Mouse (Mus musculus) midbrain, embryonic 11.5 days (tissue): Measurements from ENCODE around the gene Ccp110. TPM values are rescaled to one million over a fixed set of nuclear protein-coding genes. Genes with fewer than 3 reads are reported as not detected.

Source experiments
- ATAC-seq: fragments of 200-750 bp; cut with Nextera tagmentation; 2 replicates; pipeline ENCODE4 v1.8.0; 2017; ENCODE audit warnings: moderate TSS enrichment, moderate library complexity; ENCODE audit not compliant: low FRiP score
- DNase-seq: peaks from one replicate; pipeline ENCODE4 v3.0.0; 2015; ENCODE audit warnings: low spot score; ENCODE audit errors: missing footprints
- H3K27ac ChIP-seq: fragments of 300-500 bp; sonication (generic); 2 replicates; pipeline ENCODE4 v1.5.1; 2014; ENCODE audit warnings: low read depth, low read length
- H3K27me3 ChIP-seq: fragments of 300-500 bp; sonication (generic); 2 replicates; pipeline ENCODE4 v1.6.1; 2014; ENCODE audit warnings: mild to moderate bottlenecking, low read length, moderate library complexity, mixed read lengths; ENCODE audit not compliant: control insufficient read depth, insufficient read depth
- H3K36me3 ChIP-seq: fragments of 300-500 bp; sonication (generic); 2 replicates; pipeline ENCODE4 v1.6.1; 2014; ENCODE audit warnings: mild to moderate bottlenecking, low read length, moderate library complexity, mixed read lengths; ENCODE audit not compliant: control insufficient read depth, insufficient read depth
- H3K4me1 ChIP-seq: fragments of 300-500 bp; sonication (generic); 2 replicates; pipeline ENCODE4 v1.6.1; 2014; ENCODE audit warnings: low read length; ENCODE audit not compliant: control insufficient read depth, insufficient read depth
- H3K4me2 ChIP-seq: fragments of 300-500 bp; sonication (generic); 2 replicates; pipeline ENCODE4 v1.6.1; 2014; ENCODE audit warnings: mild to moderate bottlenecking, moderate library complexity
- H3K4me3 ChIP-seq: fragments of 300-500 bp; sonication (generic); 2 replicates; pipeline ENCODE4 v1.5.1; 2014; ENCODE audit warnings: low read depth, low read length
- H3K9ac ChIP-seq: fragments of 300-500 bp; sonication (generic); 2 replicates; pipeline ENCODE4 v1.6.1; 2014; ENCODE audit warnings: low read length
- H3K9me3 ChIP-seq: fragments of 300-500 bp; sonication (generic); 2 replicates; pipeline ENCODE4 v1.6.1; 2016; ENCODE audit warnings: low read length; ENCODE audit not compliant: control insufficient read depth
- WGBS: fragments of 180-500 bp; shearing (Covaris S2); extraction: QIAGEN DNeasy Blood & Tissue Kit; methylation state at CpG from one replicate; pipeline ENCODE4 v1.1.7; 2014; 5-methylcytosine and 5-hydroxymethylcytosine counted together
- polyA plus RNA-seq: library from polyadenylated mRNA; unstranded; fragments of >200 nt; fragmentation: Nextera tagmentation; extraction: Ambion mirVana; gene quantifications from 2 replicates; pipeline ENCODE4 v1.2.1, GENCODE M21; 2014

Gene Ccp110
- polyA plus RNA-seq, 1 experiment from 2014 or later: 24.0 TPM

GRCm38 (mm10) chr7:118710776-118711175, 1.6 kb upstream of the Ccp110 start:
- Histone ChIP-seq H3K4me1 (peaks cover 15% of the 10 kb centered on the region), H3K9me3 (no peaks in the 10 kb centered on the region), H3K27ac (no peak overlapping the region), H3K4me2 (no peak overlapping the region), H3K9ac (no peak overlapping the region), H3K27me3 (no peaks in the 10 kb centered on the region), H3K36me3 (no peaks in the 10 kb centered on the region; the same call in 1 of the 2 replicates), H3K4me3 (no peak overlapping the region)
- 60% methylated on average over 5 of the region's 5 CpGs for WGBS
- no peak for ATAC-seq
- no peak for DNase-seq

DNA sequence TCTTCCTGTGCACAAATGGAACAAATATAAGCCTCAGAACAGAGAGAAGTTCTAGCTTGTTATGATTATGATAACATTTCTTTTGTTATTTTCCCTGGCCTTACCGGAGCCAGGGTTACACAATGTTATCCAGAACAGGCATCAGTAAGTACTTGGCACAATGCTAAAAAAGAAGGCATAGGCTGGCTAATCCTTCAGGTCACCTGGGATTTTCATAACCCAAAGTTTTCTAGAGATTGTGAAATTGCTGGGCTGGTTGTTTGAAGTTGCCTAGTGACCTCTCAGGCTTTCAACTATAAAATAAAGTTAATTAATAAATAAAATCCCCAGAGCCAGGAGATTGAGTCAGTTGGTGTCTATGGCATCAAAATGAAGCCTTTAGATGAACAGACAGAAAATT, 2.5 kb downstream of the Ccp110 start:
- peaks cover 10% of the 10 kb centered on the region for H3K4me1 ChIP-seq
- no peak overlapping the region for H3K9ac ChIP-seq
- no peak for ATAC-seq
- H3K4me3 ChIP-seq: no peak overlapping the region
- no peaks in the 10 kb centered on the region; the same call in 1 of the 2 replicates for H3K36me3 ChIP-seq
- DNase-seq: no peak
- no peak overlapping the region for H3K27ac ChIP-seq
- H3K27me3 ChIP-seq: no peaks in the 10 kb centered on the region
- H3K9me3 ChIP-seq: no peaks in the 10 kb centered on the region
- WGBS: 97% methylated on average over 1 of the region's 1 CpGs
- H3K4me2 ChIP-seq: no peak overlapping the region

- H3K4me3 ChIP-seq: no peak overlapping the region
- peaks cover 7% of the 10 kb centered on the region for H3K36me3 ChIP-seq
- H3K27ac ChIP-seq: no peak overlapping the region
- WGBS: 94% methylated on average over 4 of the region's 4 CpGs
- ATAC-seq (no peak), DNase-seq (no peak)
- no peaks in the 10 kb centered on the region for H3K27me3 ChIP-seq
- H3K4me2 ChIP-seq: no peak overlapping the region
- peaks cover 8% of the 10 kb centered on the region for H3K4me1 ChIP-seq
- no peaks in the 10 kb centered on the region for H3K9me3 ChIP-seq
- H3K9ac ChIP-seq: no peak overlapping the region
Measured at GRCm38 (mm10) chr7:118718066-118718465, 5.7 kb downstream of the Ccp110 start.

GRCm38 (mm10) chr7:118723927-118724326, 11.6 kb downstream of the Ccp110 start:
- Histone ChIP-seq H3K9ac (no peak overlapping the region), H3K27ac (no peak overlapping the region), H3K4me3 (no peak overlapping the region), H3K4me1 (no peaks in the 10 kb centered on the region), H3K36me3 (peaks cover 17% of the 10 kb centered on the region), H3K27me3 (no peaks in the 10 kb centered on the region), H3K9me3 (no peaks in the 10 kb centered on the region), H3K4me2 (no peak overlapping the region)
- ATAC-seq (no peak), DNase-seq (no peak)
- 95% methylated on average over 9 of the region's 9 CpGs for WGBS

- Histone ChIP-seq H3K4me2 (no peak overlapping the region), H3K27me3 (no peaks in the 10 kb centered on the region), H3K9ac (no peak overlapping the region), H3K4me1 (no peaks in the 10 kb centered on the region), H3K4me3 (no peak overlapping the region), H3K27ac (no peak overlapping the region), H3K9me3 (no peaks in the 10 kb centered on the region), H3K36me3 (peaks cover 17% of the 10 kb centered on the region)
- ATAC-seq (no peak), DNase-seq (no peak)
- 90% methylated on average over 2 of the region's 2 CpGs for WGBS
Measured at GRCm38 (mm10) chr7:118725459-118725858, 13.1 kb downstream of the Ccp110 start.

DNA sequence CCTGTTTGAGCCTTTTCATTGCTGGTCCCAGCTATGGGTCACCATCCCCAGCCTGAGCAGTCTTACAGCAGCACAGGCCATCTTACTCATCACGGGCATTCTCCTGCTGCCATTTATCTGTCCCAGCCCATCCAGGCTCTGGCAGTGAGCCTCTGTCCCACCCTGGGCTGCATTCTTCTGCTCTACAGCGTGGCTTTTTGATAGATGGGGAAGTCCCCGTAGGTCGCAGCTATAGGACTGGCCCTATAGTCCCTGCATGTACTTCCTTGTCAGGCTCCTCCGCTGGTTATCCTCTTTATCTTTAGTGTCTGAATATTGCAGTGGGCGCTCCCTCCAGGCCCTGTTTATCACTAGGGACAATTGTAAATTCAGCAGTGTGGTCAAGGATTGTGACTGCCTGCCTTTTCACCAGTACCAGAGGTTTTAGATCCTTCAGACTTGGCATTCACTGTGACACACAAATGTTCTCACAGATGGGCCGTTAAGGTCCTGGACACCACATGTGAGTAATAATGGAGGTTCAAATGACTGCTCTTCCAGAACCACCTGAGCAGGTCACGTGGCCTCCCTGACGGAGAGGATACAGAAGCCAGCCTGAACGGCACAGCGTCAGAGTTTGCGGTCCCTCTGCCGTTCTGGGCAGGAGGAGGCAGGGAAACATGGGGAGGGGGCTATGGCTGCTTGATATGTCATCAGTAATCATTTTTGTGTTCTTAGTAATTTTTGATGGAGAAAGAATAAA, 16.7 kb downstream of the Ccp110 start:
- Histone ChIP-seq H3K4me3 (no peak overlapping the region), H3K9me3 (no peaks in the 10 kb centered on the region), H3K4me2 (no peak overlapping the region), H3K9ac (no peak overlapping the region), H3K27ac (no peak overlapping the region), H3K4me1 (no peaks in the 10 kb centered on the region), H3K36me3 (peaks cover 16% of the 10 kb centered on the region), H3K27me3 (no peaks in the 10 kb centered on the region)
- ATAC-seq (no peak), DNase-seq (no peak)
- 95% methylated on average over 13 of the region's 13 CpGs for WGBS

DNA sequence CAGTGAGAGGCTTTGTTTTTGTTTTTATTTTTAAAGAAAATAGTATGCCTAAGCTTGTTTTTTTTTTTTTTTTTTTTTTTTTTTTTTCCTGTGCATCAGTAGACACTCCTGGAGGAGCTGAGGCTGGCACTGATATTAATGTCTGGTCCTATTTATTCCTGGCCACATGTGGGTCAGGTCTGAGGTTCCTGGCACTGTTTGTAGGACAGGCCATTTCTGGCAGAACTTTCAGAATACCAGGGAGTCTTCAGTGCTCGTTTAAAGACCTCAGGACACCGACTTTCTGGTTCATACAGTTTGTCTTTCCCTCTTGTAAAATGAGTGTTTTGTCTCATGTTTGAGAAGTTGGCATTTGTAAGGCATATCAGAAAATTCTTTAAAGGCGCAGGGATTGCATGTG, 19.4 kb downstream of the Ccp110 start:
- WGBS: 94% methylated on average over 3 of the region's 3 CpGs
- DNase-seq: no peak
- H3K27ac ChIP-seq: no peak overlapping the region
- H3K4me2 ChIP-seq: no peak overlapping the region
- H3K4me1 ChIP-seq: no peaks in the 10 kb centered on the region
- H3K27me3 ChIP-seq: no peaks in the 10 kb centered on the region
- H3K36me3 ChIP-seq: peaks cover 11% of the 10 kb centered on the region
- no peak overlapping the region for H3K4me3 ChIP-seq
- no peak overlapping the region for H3K9ac ChIP-seq
- H3K9me3 ChIP-seq: no peaks in the 10 kb centered on the region
- no peak for ATAC-seq

GRCm38 (mm10) chr7:118733225-118733624, 20.9 kb downstream of the Ccp110 start:
- Histone ChIP-seq H3K9me3 (no peaks in the 10 kb centered on the region), H3K27ac (no peak overlapping the region), H3K27me3 (no peaks in the 10 kb centered on the region), H3K4me1 (no peaks in the 10 kb centered on the region), H3K9ac (no peak overlapping the region), H3K4me2 (no peak overlapping the region), H3K36me3 (peaks cover 6% of the 10 kb centered on the region), H3K4me3 (no peak overlapping the region)
- ATAC-seq (no peak), DNase-seq (no peak)
- 94% methylated on average over 13 of the region's 13 CpGs for WGBS

DNA sequence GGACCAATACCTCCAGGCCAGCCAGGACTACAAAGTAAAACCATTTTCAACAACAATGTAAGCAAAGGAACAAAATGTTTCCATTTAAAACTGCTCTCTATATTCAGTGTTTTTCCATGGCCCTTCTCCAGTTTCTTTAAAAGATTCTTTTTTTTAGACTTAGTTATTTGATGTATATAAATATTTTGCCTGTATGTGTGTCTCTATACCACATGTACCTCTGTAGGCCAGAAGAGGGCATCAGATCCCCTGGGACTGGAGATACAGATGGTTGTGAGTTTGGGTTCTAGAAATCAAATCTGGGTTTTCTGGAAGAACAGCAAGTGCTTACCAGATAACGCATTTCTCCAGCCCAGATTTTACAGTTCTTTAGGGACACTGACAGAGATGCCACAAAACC, 26.4 kb downstream of the Ccp110 start:
- no peak overlapping the region for H3K9ac ChIP-seq
- H3K9me3 ChIP-seq: no peaks in the 10 kb centered on the region
- H3K36me3 ChIP-seq: 0 out of 2 replicates have a peak, but pooled peaks cover 2% of the 10 kb centered on the region
- H3K4me3 ChIP-seq: no peak overlapping the region
- 77% methylated on average over 1 of the region's 1 CpGs for WGBS
- H3K4me2 ChIP-seq: no peak overlapping the region
- no peaks in the 10 kb centered on the region for H3K27me3 ChIP-seq
- no peak overlapping the region for H3K27ac ChIP-seq
- H3K4me1 ChIP-seq: peaks cover 10% of the 10 kb centered on the region
- DNase-seq (no peak), ATAC-seq (no peak)
